Mouse (Mus musculus) lung, embryonic 14.5 days (tissue): ENCODE results near the gene Mrpl14. TPM values are rescaled to one million over a fixed set of nuclear protein-coding genes. Genes with fewer than 3 reads are reported as not detected.

Experiments used
- ATAC-seq: fragments of 200-750 bp; cut with Nextera tagmentation; 2 replicates; pipeline ENCODE4 v1.8.0; 2017; ENCODE audit warnings: mild to moderate bottlenecking, moderate TSS enrichment, moderate library complexity; ENCODE audit not compliant: insufficient read depth
- DNase-seq: peaks from one replicate; pipeline ENCODE4 v3.0.0-alpha.2; 2015
- H3K27ac ChIP-seq: fragments of 300-500 bp; sonication (generic); 2 replicates; pipeline ENCODE4 v1.5.1; 2014; ENCODE audit warnings: low read depth, mild to moderate bottlenecking, moderate library complexity
- H3K27me3 ChIP-seq: fragments of 300-500 bp; sonication (generic); 2 replicates; pipeline ENCODE4 v1.6.1; 2014; ENCODE audit warnings: low read length, control low read depth; ENCODE audit not compliant: insufficient read depth
- H3K36me3 ChIP-seq: fragments of 300-500 bp; sonication (generic); 2 replicates; pipeline ENCODE4 v1.6.1; 2014; ENCODE audit warnings: control low read depth; ENCODE audit not compliant: insufficient read depth
- H3K4me1 ChIP-seq: fragments of 300-500 bp; sonication (generic); 2 replicates; pipeline ENCODE4 v1.6.1; 2014; ENCODE audit warnings: antibody characterized with exemption, control low read depth; ENCODE audit not compliant: insufficient read depth
- H3K4me2 ChIP-seq: fragments of 300-500 bp; sonication (generic); 2 replicates; pipeline ENCODE4 v1.6.1; 2014; ENCODE audit warnings: mild to moderate bottlenecking
- H3K4me3 ChIP-seq: fragments of 300-500 bp; sonication (generic); 2 replicates; pipeline ENCODE4 v1.5.1; 2014; ENCODE audit warnings: low read depth, low read length
- H3K9ac ChIP-seq: fragments of 300-500 bp; sonication (generic); 2 replicates; pipeline ENCODE4 v1.6.1; 2014
- H3K9me3 ChIP-seq: fragments of 300-500 bp; sonication (generic); 2 replicates; pipeline ENCODE4 v1.6.1; 2016; ENCODE audit warnings: low read depth, low read length, control low read depth
- CTCF ChIP-seq: IDR thresholded peaks from 2 replicates; pipeline ENCODE4 v1.5.1; 2016; ENCODE audit warnings: antibody characterized with exemption, low read depth
- WGBS: fragments of 180-500 bp; shearing (Covaris S2); extraction: QIAGEN DNeasy Blood & Tissue Kit; methylation state at CpG from one replicate; pipeline ENCODE4 v1.1.7; 2014; 5-methylcytosine and 5-hydroxymethylcytosine counted together
- polyA plus RNA-seq: library from polyadenylated mRNA; unstranded; fragments of >200 nt; fragmentation: Nextera tagmentation; extraction: Ambion mirVana; gene quantifications from 2 replicates; pipeline ENCODE4 v1.2.1, GENCODE M21; 2014

Mrpl14 gene
- polyA plus RNA-seq, 1 experiment from 2014 or later, result 168 TPM

DNA sequence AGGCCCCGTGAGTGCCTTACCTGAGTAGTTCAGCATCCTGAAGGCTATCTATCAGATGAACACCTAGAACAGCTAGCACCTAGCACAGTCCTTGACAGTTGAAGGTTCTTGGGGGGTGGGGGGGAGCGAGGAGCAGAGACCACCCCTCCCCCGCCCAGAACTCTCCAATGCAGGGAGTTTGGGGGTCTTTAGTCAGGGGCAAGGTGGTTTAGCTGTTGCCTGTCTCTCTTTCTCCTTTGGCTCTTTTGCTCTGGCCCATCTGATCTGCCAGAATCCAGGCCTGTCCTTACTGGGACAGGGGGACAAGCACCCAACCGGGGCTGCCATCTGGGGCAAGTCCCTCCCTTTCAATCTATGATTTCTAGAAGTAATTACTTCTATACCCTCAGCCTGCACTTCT, 26.9 kb upstream of the Mrpl14 start, which contains the start of gene Capn11:
Capn11 (minus strand) TSS at position 101 of the 400 bp plus-strand sequence.
- no peak for TF ChIP-seq CTCF
- Histone ChIP-seq H3K4me2 (no peak within 1 kb of the TSS), H3K9ac (no peak within 1 kb of the TSS), H3K27ac (no peak within 1 kb of the TSS), H3K27me3 (no peaks in the 10 kb centered on the region), H3K9me3 (no peaks in the 10 kb centered on the region), H3K4me3 (no peak within 1 kb of the TSS), H3K4me1 (no peaks in the 10 kb centered on the region), H3K36me3 (peaks cover 32% of the 10 kb centered on the region; the same call in 1 of the 2 replicates)
- ATAC-seq (no peak), DNase-seq (no peak)
- WGBS, result 64% methylated on average over 4 of the region's 4 CpGs

- peak; percentile 98 for TF ChIP-seq CTCF
Measured at GRCm38 (mm10) chr17:45663106-45663919, 22.8 kb upstream of the Mrpl14 start.

GRCm38 (mm10) chr17:45664608-45665007, 21.5 kb upstream of the Mrpl14 start:
- peaks cover 77% of the 10 kb centered on the region for H3K36me3 ChIP-seq
- no peak overlapping the region for H3K27ac ChIP-seq
- TF ChIP-seq CTCF, result no peak
- DNase-seq (no peak), ATAC-seq (no peak)
- H3K9ac ChIP-seq, result no peak overlapping the region
- H3K4me2 ChIP-seq, result no peak overlapping the region
- H3K9me3 ChIP-seq, result no peaks in the 10 kb centered on the region
- WGBS, result 84% methylated on average over 13 of the region's 13 CpGs
- no peaks in the 10 kb centered on the region for H3K27me3 ChIP-seq
- no peaks in the 10 kb centered on the region for H3K4me1 ChIP-seq
- no peak overlapping the region for H3K4me3 ChIP-seq

More at GRCm38 (mm10) chr17:45663106-45663919, 22.8 kb upstream of the Mrpl14 start:
- DNase-seq, result peak; percentile 88
- 24% methylated on average over 27 of the region's 27 CpGs for WGBS
- peak; percentile 36; the same call in 1 of the 2 replicates for ATAC-seq
- Histone ChIP-seq H3K4me2 (no peak overlapping the region; the same call in 1 of the 2 replicates), H3K36me3 (peaks cover 71% of the 10 kb centered on the region), H3K27ac (no peak overlapping the region), H3K9me3 (no peaks in the 10 kb centered on the region), H3K9ac (no peak overlapping the region), H3K4me3 (no peak overlapping the region), H3K4me1 (no peaks in the 10 kb centered on the region), H3K27me3 (no peaks in the 10 kb centered on the region)

DNA sequence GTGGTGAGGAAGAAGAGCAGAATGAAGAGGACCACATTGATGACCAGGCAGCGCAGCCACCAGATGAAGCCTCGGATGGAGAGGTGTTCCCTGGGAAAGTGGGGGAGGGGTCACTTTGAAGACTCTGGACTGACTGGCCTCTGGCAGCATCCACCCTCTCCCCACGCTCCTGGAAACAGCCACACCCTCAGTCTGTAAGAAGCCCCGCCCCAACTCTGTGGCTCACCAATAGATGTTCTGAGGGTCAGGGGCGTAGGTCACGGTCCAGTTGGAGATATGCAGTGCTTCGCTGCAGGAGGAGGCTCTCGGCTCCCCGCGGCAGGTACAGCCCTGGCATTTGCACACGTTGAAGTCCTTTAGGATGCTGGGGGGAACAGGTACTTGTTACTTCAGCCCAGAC, 20.0 kb upstream of the Mrpl14 start:
- no peak for TF ChIP-seq CTCF
- no peaks in the 10 kb centered on the region for H3K27me3 ChIP-seq
- no peak overlapping the region for H3K27ac ChIP-seq
- H3K4me2 ChIP-seq, result no peak overlapping the region
- H3K9me3 ChIP-seq, result no peaks in the 10 kb centered on the region
- H3K4me3 ChIP-seq, result no peak overlapping the region
- no peak for DNase-seq
- no peak overlapping the region for H3K9ac ChIP-seq
- H3K36me3 ChIP-seq, result peaks cover 88% of the 10 kb centered on the region
- 68% methylated on average over 11 of the region's 11 CpGs for WGBS
- no peaks in the 10 kb centered on the region for H3K4me1 ChIP-seq
- ATAC-seq, result no peak

GRCm38 (mm10) chr17:45667481-45667880, 18.6 kb upstream of the Mrpl14 start:
- no peaks in the 10 kb centered on the region for H3K27me3 ChIP-seq
- DNase-seq, result no peak
- 85% methylated on average over 10 of the region's 10 CpGs for WGBS
- H3K4me2 ChIP-seq, result no peak overlapping the region
- H3K9me3 ChIP-seq, result no peaks in the 10 kb centered on the region
- H3K9ac ChIP-seq, result no peak overlapping the region
- TF ChIP-seq CTCF, result no peak
- ATAC-seq, result no peak
- H3K4me3 ChIP-seq, result no peak overlapping the region
- peaks cover 82% of the 10 kb centered on the region for H3K36me3 ChIP-seq
- H3K27ac ChIP-seq, result no peak overlapping the region
- no peaks in the 10 kb centered on the region for H3K4me1 ChIP-seq

- no peak overlapping the region for H3K27ac ChIP-seq
- no peaks in the 10 kb centered on the region for H3K4me1 ChIP-seq
- no peak for TF ChIP-seq CTCF
- no peak overlapping the region for H3K4me2 ChIP-seq
- peaks cover 82% of the 10 kb centered on the region for H3K36me3 ChIP-seq
- H3K27me3 ChIP-seq, result no peaks in the 10 kb centered on the region
- WGBS, result 89% methylated on average over 10 of the region's 10 CpGs
- no peaks in the 10 kb centered on the region for H3K9me3 ChIP-seq
- H3K4me3 ChIP-seq, result no peak overlapping the region
- no peak overlapping the region for H3K9ac ChIP-seq
- DNase-seq, result no peak
- ATAC-seq, result no peak
Measured at GRCm38 (mm10) chr17:45667986-45668385, 18.1 kb upstream of the Mrpl14 start.

DNA sequence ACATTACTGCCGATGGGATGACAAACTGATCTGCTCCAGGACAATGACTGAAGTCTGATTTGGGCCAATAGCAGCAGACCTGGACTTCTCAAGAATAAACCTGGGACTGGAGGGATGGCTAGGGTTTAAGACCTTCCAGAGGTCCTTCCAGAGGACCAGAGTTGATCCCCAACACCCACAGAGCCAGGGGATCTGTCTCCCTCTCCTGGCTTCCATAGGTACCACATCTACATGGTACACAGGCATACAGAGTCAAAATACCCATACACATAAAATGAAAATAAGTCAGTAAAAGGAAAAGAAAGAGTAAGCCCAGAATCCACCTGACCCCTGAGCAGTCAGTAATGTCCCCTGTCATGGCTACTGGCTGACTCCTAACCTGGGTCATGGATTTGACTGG, 14.3 kb upstream of the Mrpl14 start:
- Histone ChIP-seq H3K36me3 (peaks cover 81% of the 10 kb centered on the region), H3K4me3 (no peak overlapping the region), H3K27me3 (no peaks in the 10 kb centered on the region), H3K9me3 (no peaks in the 10 kb centered on the region), H3K9ac (no peak overlapping the region), H3K4me1 (no peaks in the 10 kb centered on the region), H3K4me2 (no peak overlapping the region), H3K27ac (no peak overlapping the region)
- DNase-seq (peak; percentile 28), ATAC-seq (no peak)
- peak; percentile 53 for TF ChIP-seq CTCF
- 72% methylated on average over 1 of the region's 1 CpGs for WGBS
